Mouse (Mus musculus): ENCODE measurements around the gene Rasgrf1.

Rasgrf1 gene

GRCm38 (mm10) chr9:89968836-89969450 is 59.2 kb downstream of the Rasgrf1 start:
- DNase-seq (ENCODE audit: low spot score in 2 of 2), result no peak

GRCm38 (mm10) chr9:89970271-89970670 is 60.6 kb downstream of the Rasgrf1 start:
- DNase-seq (ENCODE audit: low spot score in 2 of 2), result no peak

- DNase-seq (ENCODE audit: low spot score in 2 of 2), result no peak
These were observed 61.3 kb downstream of the Rasgrf1 start for GRCm38 (mm10) chr9:89970886-89971486.

- no peak for DNase-seq (ENCODE audit: low spot score in 2 of 2)
These were observed 62.6 kb downstream of the Rasgrf1 start for GRCm38 (mm10) chr9:89972321-89972720.

- DNase-seq (ENCODE audit: low spot score in 2 of 2), result no peak
These were observed 64.1 kb downstream of the Rasgrf1 start for GRCm38 (mm10) chr9:89973856-89974255.

- no peak for DNase-seq (ENCODE audit: low spot score in 2 of 2)
These were observed 64.8 kb downstream of the Rasgrf1 start for GRCm38 (mm10) chr9:89974463-89974931.

- no peak for DNase-seq (ENCODE audit: low spot score in 2 of 2)
These were observed 66.7 kb downstream of the Rasgrf1 start for GRCm38 (mm10) chr9:89976366-89976940.

- DNase-seq (ENCODE audit: low spot score in 2 of 2), result no peak
These were observed 69.5 kb downstream of the Rasgrf1 start for GRCm38 (mm10) chr9:89979248-89979647.

GRCm38 (mm10) chr9:89982256-89982655 is 72.5 kb downstream of the Rasgrf1 start:
- no peak for DNase-seq (ENCODE audit: low spot score in 2 of 2)

- DNase-seq (ENCODE audit: low spot score in 2 of 2), result no peak
These were observed 78.3 kb downstream of the Rasgrf1 start for GRCm38 (mm10) chr9:89988053-89988452.

GRCm38 (mm10) chr9:89988811-89989528 is 79.3 kb downstream of the Rasgrf1 start:
- DNase-seq (ENCODE audit: low spot score in 2 of 2), result no peak

GRCm38 (mm10) chr9:90006432-90006831 is 96.7 kb downstream of the Rasgrf1 start:
- no peak for DNase-seq (ENCODE audit: low spot score in 2 of 2)

GRCm38 (mm10) chr9:90007094-90007493 is 97.4 kb downstream of the Rasgrf1 start:
- no peak for DNase-seq (ENCODE audit: low spot score in 2 of 2)

- no peak for DNase-seq (ENCODE audit: low spot score in 2 of 2)
These were observed 98.4 kb downstream of the Rasgrf1 start for GRCm38 (mm10) chr9:90008138-90008537.

GRCm38 (mm10) chr9:90011849-90012248 is 102.1 kb downstream of the Rasgrf1 start:
- no peak for DNase-seq (ENCODE audit: low spot score in 2 of 2)

GRCm38 (mm10) chr9:90014649-90015048 is 104.9 kb downstream of the Rasgrf1 start:
- no peak for DNase-seq (ENCODE audit: low spot score in 2 of 2)

GRCm38 (mm10) chr9:90016204-90016603 is 106.5 kb downstream of the Rasgrf1 start:
- DNase-seq (ENCODE audit: low spot score in 2 of 2), result no peak

GRCm38 (mm10) chr9:90020866-90021265 is 111.2 kb downstream of the Rasgrf1 start:
- DNase-seq (ENCODE audit: low spot score in 2 of 2), result peak in 1 of 2 experiments; percentile 53

- DNase-seq (ENCODE audit: low spot score in 2 of 2), result no peak
These were observed 111.7 kb downstream of the Rasgrf1 start for GRCm38 (mm10) chr9:90021442-90021841.

GRCm38 (mm10) chr9:90027709-90028108 is 118.0 kb downstream of the Rasgrf1 start:
- no peak for DNase-seq (ENCODE audit: low spot score in 2 of 2)

- no peak for DNase-seq (ENCODE audit: low spot score in 2 of 2)
These were observed 124.2 kb downstream of the Rasgrf1 start for GRCm38 (mm10) chr9:90033922-90034321.

GRCm38 (mm10) chr9:90035168-90035567 is 125.5 kb downstream of the Rasgrf1 start:
- no peak for DNase-seq (ENCODE audit: low spot score in 2 of 2)
